Mouse (Mus musculus) neural tube, embryonic 11.5 days (tissue): ENCODE measurements around the gene Aspdh. TPM values are rescaled to one million over a fixed set of nuclear protein-coding genes. Genes with fewer than 3 reads are reported as not detected.

Source experiments
- ATAC-seq: fragments of 200-750 bp; cut with Nextera tagmentation; 2 replicates; pipeline ENCODE4 v1.8.0; 2017; ENCODE audit warnings: moderate number of reproducible peaks, mild to moderate bottlenecking, moderate TSS enrichment, moderate library complexity; ENCODE audit not compliant: insufficient read depth, low FRiP score, low TSS enrichment
- DNase-seq: peaks from one replicate; pipeline ENCODE4 v3.0.0-alpha.2; 2015; ENCODE audit warnings: low spot score
- H3K27ac ChIP-seq: fragments of 300-500 bp; sonication (generic); 2 replicates; pipeline ENCODE4 v1.5.1; 2014; ENCODE audit warnings: low read depth, mild to moderate bottlenecking, low read length
- H3K27me3 ChIP-seq: fragments of 300-500 bp; sonication (generic); 2 replicates; pipeline ENCODE4 v1.6.1; 2014; ENCODE audit warnings: mild to moderate bottlenecking, low read length, mixed read lengths; ENCODE audit not compliant: control insufficient read depth, insufficient read depth
- H3K36me3 ChIP-seq: fragments of 300-500 bp; sonication (generic); 2 replicates; pipeline ENCODE4 v1.6.1; 2014; ENCODE audit warnings: mild to moderate bottlenecking, low read length, moderate library complexity, mixed read lengths; ENCODE audit not compliant: control insufficient read depth, insufficient read depth
- H3K4me1 ChIP-seq: fragments of 300-500 bp; sonication (generic); 2 replicates; pipeline ENCODE4 v1.6.1; 2014; ENCODE audit warnings: low read length, mixed read lengths; ENCODE audit not compliant: control insufficient read depth, insufficient read depth
- H3K4me2 ChIP-seq: fragments of 300-500 bp; sonication (generic); 2 replicates; pipeline ENCODE4 v1.6.1; 2014; ENCODE audit warnings: low read depth, mild to moderate bottlenecking, moderate library complexity
- H3K4me3 ChIP-seq: fragments of 300-500 bp; sonication (generic); 2 replicates; pipeline ENCODE4 v1.5.1; 2014; ENCODE audit warnings: low read depth, low read length
- H3K9ac ChIP-seq: fragments of 300-500 bp; sonication (generic); 2 replicates; pipeline ENCODE4 v1.6.1; 2014; ENCODE audit warnings: mild to moderate bottlenecking, low read length
- H3K9me3 ChIP-seq: fragments of 300-500 bp; sonication (generic); 2 replicates; pipeline ENCODE4 v1.6.1; 2016; ENCODE audit warnings: low read length; ENCODE audit not compliant: control insufficient read depth
- WGBS: fragments of 180-500 bp; shearing (Covaris S2); extraction: QIAGEN DNeasy Blood & Tissue Kit; methylation state at CpG from one replicate; pipeline ENCODE4 v1.1.7; 2014; 5-methylcytosine and 5-hydroxymethylcytosine counted together
- polyA plus RNA-seq: library from polyadenylated mRNA; unstranded; fragments of >200 nt; fragmentation: Nextera tagmentation; extraction: Ambion mirVana; gene quantifications from 2 replicates; pipeline ENCODE4 v1.2.1, GENCODE M21; 2014

The Aspdh gene
- polyA plus RNA-seq, 1 experiment from 2014 or later: 1.2 TPM

DNA sequence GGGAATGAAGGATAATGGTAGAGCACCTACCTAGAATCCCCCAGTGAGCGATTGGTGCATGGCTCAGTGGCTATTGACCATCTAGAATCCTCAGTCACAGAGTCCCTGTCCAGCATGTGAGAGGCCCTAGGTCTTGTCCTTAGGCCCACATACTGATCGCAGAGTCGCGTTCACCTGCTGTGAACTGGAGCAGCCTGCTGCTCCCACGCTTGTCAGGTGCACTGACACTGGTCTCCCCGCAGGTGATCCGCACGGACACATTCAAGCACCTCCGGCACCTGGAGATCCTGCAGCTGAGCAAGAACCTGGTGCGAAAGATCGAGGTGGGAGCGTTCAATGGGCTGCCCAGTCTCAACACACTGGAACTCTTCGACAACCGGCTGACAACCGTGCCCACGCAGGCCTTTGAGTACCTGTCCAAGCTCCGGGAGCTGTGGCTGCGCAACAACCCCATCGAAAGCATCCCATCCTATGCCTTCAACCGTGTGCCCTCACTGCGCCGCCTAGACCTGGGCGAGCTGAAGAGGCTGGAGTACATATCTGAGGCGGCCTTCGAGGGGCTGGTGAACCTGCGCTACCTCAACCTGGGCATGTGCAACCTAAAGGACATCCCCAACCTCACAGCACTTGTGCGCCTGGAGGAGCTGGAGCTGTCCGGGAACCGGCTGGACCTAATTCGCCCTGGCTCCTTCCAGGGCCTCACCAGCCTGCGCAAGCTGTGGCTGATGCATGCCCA, 4.3 kb upstream of the Aspdh start:
- H3K4me3 ChIP-seq: no peak overlapping the region
- H3K4me2 ChIP-seq: no peak overlapping the region
- no peaks in the 10 kb centered on the region for H3K9me3 ChIP-seq
- no peak for DNase-seq
- WGBS: 73% methylated on average over 31 of the region's 31 CpGs
- ATAC-seq: no peak
- no peak overlapping the region for H3K27ac ChIP-seq
- H3K27me3 ChIP-seq: peaks cover 47% of the 10 kb centered on the region
- H3K9ac ChIP-seq: no peak overlapping the region
- peaks cover 12% of the 10 kb centered on the region for H3K36me3 ChIP-seq
- peaks cover 6% of the 10 kb centered on the region; the same call in 1 of the 2 replicates for H3K4me1 ChIP-seq

- Histone ChIP-seq H3K27me3 (peaks cover 47% of the 10 kb centered on the region), H3K4me1 (peaks cover 6% of the 10 kb centered on the region; the same call in 1 of the 2 replicates), H3K9me3 (no peaks in the 10 kb centered on the region), H3K4me2 (no peak overlapping the region), H3K4me3 (no peak overlapping the region), H3K27ac (no peak overlapping the region), H3K9ac (no peak overlapping the region), H3K36me3 (peaks cover 12% of the 10 kb centered on the region)
- no peak for ATAC-seq
- WGBS: 54% methylated on average over 57 of the region's 57 CpGs
- no peak for DNase-seq
These were observed 3.5 kb upstream of the Aspdh start for GRCm38 (mm10) chr7:44461503-44462217.

GRCm38 (mm10) chr7:44462218-44463055, 2.8 kb upstream of the Aspdh start:
- peaks cover 12% of the 10 kb centered on the region for H3K36me3 ChIP-seq
- H3K27ac ChIP-seq: no peak overlapping the region

GRCm38 (mm10) chr7:44463056-44463425, 2.1 kb upstream of the Aspdh start:
- peaks cover 47% of the 10 kb centered on the region for H3K27me3 ChIP-seq
- peaks cover 6% of the 10 kb centered on the region; the same call in 1 of the 2 replicates for H3K4me1 ChIP-seq
- H3K9me3 ChIP-seq: no peaks in the 10 kb centered on the region
- H3K27ac ChIP-seq: no peak overlapping the region
- no peak for ATAC-seq
- H3K9ac ChIP-seq: no peak overlapping the region
- 30% methylated on average over 8 of the region's 8 CpGs for WGBS
- H3K36me3 ChIP-seq: peaks cover 10% of the 10 kb centered on the region
- no peak overlapping the region for H3K4me3 ChIP-seq
- no peak for DNase-seq
- no peak overlapping the region for H3K4me2 ChIP-seq

More at GRCm38 (mm10) chr7:44462218-44463055, 2.8 kb upstream of the Aspdh start:
- H3K9ac ChIP-seq: no peak overlapping the region
- peaks cover 6% of the 10 kb centered on the region; the same call in 1 of the 2 replicates for H3K4me1 ChIP-seq
- H3K4me2 ChIP-seq: peak overlapping the region; percentile 32; the same call in 1 of the 2 replicates
- 11% methylated on average over 76 of the region's 77 CpGs for WGBS
- ATAC-seq: no peak
- H3K27me3 ChIP-seq: peaks cover 47% of the 10 kb centered on the region
- DNase-seq: peak; percentile 75
- H3K9me3 ChIP-seq: no peaks in the 10 kb centered on the region
- H3K4me3 ChIP-seq: peak overlapping the region; percentile 12; the same call in 1 of the 2 replicates

GRCm38 (mm10) chr7:44463556-44464225, 1.5 kb upstream of the Aspdh start:
- Histone ChIP-seq H3K4me3 (no peak overlapping the region), H3K4me1 (peaks cover 11% of the 10 kb centered on the region; the same call in 1 of the 2 replicates), H3K9ac (no peak overlapping the region), H3K4me2 (no peak overlapping the region), H3K9me3 (no peaks in the 10 kb centered on the region), H3K27me3 (peaks cover 47% of the 10 kb centered on the region), H3K27ac (no peak overlapping the region), H3K36me3 (peaks cover 10% of the 10 kb centered on the region)
- ATAC-seq: no peak
- 91% methylated on average over 10 of the region's 10 CpGs for WGBS
- no peak for DNase-seq

DNA sequence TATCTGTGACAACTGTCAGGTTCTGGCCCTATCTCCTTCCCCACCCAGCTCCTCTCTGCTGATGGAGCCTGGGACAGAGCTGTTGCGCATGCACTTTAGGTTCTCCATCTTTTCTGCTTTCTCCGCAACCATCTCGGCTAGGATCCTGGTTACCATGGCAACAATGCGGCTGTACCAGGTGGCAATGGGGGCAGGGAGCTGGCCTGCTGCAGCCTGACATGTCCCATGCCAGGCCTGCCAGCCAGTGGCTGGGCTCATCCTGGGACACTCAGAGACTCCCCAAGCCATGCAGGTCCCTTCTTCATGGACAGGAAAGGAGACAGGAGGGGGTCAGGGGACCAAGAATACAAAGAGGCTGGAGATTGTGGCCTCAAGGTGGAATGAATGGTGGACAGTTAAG, 680 bp upstream of the Aspdh start:
- DNase-seq (no peak), ATAC-seq (no peak)
- no peak overlapping the region for H3K27ac ChIP-seq
- peaks cover 10% of the 10 kb centered on the region for H3K36me3 ChIP-seq
- H3K9me3 ChIP-seq: no peaks in the 10 kb centered on the region
- WGBS: 21% methylated on average over 4 of the region's 4 CpGs
- H3K4me3 ChIP-seq: no peak overlapping the region
- peaks cover 14% of the 10 kb centered on the region; the same call in 1 of the 2 replicates for H3K4me1 ChIP-seq
- peaks cover 44% of the 10 kb centered on the region for H3K27me3 ChIP-seq
- H3K9ac ChIP-seq: no peak overlapping the region
- no peak overlapping the region for H3K4me2 ChIP-seq

DNA sequence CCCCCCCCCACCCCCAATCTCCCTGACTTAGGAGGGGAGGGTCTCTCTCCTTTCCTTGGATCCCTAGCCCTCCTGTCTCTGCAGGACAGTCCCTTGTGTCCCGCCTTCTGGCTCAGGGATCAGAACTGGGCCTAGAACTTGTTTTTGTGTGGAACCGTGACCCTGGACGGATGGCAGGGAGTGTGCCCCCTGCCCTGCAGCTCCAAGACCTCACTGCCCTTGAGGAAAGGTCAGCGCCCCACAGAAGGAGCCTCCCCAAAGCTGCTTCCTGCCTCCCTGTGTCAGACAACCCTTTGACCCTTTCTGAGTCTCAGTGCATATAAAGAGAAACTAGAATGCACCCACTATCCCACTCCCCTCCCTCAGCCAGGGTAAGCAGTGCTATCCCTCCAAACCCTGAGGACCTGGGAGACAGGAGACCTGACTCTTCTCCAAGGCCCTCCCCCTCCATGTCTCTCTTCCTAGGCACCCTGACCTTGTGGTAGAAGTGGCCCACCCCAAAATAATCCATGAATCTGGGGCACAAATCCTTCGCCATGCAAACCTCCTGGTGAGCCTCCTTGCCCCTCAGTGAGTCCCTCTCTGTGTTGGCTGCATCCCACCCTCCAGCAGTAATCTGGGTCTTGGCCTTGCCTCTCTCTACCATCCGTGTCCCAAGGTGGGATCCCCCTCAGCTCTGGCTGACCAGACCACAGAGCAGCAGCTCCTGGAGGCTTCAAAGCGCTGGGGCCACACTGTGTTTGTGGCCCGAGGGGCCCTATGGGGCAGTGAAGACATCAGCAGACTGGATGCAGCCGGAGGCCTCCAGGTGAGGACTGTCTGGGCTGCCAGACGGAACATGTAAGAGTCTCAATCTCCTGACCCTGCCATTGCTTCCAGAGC, 1.1 kb downstream of the Aspdh start:
- ATAC-seq (no peak), DNase-seq (no peak)
- 83% methylated on average over 10 of the region's 10 CpGs for WGBS
- no peak overlapping the region; the same call in none of the 2 replicates for H3K9ac ChIP-seq
- peaks cover 8% of the 10 kb centered on the region for H3K36me3 ChIP-seq
- no peak overlapping the region for H3K27ac ChIP-seq
- H3K27me3 ChIP-seq: peaks cover 29% of the 10 kb centered on the region
- H3K4me2 ChIP-seq: no peak overlapping the region
- no peaks in the 10 kb centered on the region for H3K9me3 ChIP-seq
- peaks cover 14% of the 10 kb centered on the region; the same call in 1 of the 2 replicates for H3K4me1 ChIP-seq
- no peak overlapping the region for H3K4me3 ChIP-seq
